Mouse (Mus musculus) neural tube, embryonic 10.5 days (tissue): Measurements from ENCODE around the gene Notch3.
"Not testable (repeated sequence)": the region's sequence is repeated elsewhere in the genome, so short reads cannot be mapped to it uniquely, and the experiment has no call there.

Experiments used
- DNase-seq: peaks from one replicate; pipeline ENCODE4 v3.0.0-alpha.2; 2017; ENCODE audit warnings: low spot score; ENCODE audit errors: extremely low spot score

Notch3 gene

GRCm38 (mm10) chr17:32119196-32119595 is 47.5 kb downstream of the Notch3 start:
- no peak for DNase-seq

- peak; percentile 45 for DNase-seq
Observed at GRCm38 (mm10) chr17:32118484-32118883, 48.2 kb downstream of the Notch3 start.

GRCm38 (mm10) chr17:32117872-32118421 is 48.7 kb downstream of the Notch3 start:
- DNase-seq, result peak; percentile 72

GRCm38 (mm10) chr17:32117287-32117871 is 49.3 kb downstream of the Notch3 start:
- no peak for DNase-seq

- no peak for DNase-seq
Observed at GRCm38 (mm10) chr17:32116586-32117286, 49.9 kb downstream of the Notch3 start.

GRCm38 (mm10) chr17:32114486-32114885 is 52.2 kb downstream of the Notch3 start:
- not testable (repeated sequence) for DNase-seq

GRCm38 (mm10) chr17:32113523-32114421 is 52.9 kb downstream of the Notch3 start:
- DNase-seq, result peak; percentile 64

GRCm38 (mm10) chr17:32113255-32113522 is 53.5 kb downstream of the Notch3 start:
- no peak for DNase-seq

- no peak for DNase-seq
Observed at GRCm38 (mm10) chr17:32112434-32113254, 54.0 kb downstream of the Notch3 start.

GRCm38 (mm10) chr17:32110980-32111780 is 55.5 kb downstream of the Notch3 start:
- DNase-seq, result no peak

GRCm38 (mm10) chr17:32110424-32110823 is 56.2 kb downstream of the Notch3 start:
- DNase-seq, result no peak

- no peak for DNase-seq
Observed at GRCm38 (mm10) chr17:32109201-32109940, 57.3 kb downstream of the Notch3 start.

- not testable (repeated sequence) for DNase-seq
Observed at GRCm38 (mm10) chr17:32108320-32109011, 58.2 kb downstream of the Notch3 start.

- DNase-seq, result no peak
Observed at GRCm38 (mm10) chr17:32107877-32108276, 58.8 kb downstream of the Notch3 start.

- no peak for DNase-seq
Observed at GRCm38 (mm10) chr17:32106358-32106757, 60.3 kb downstream of the Notch3 start.

- DNase-seq, result no peak
Observed at GRCm38 (mm10) chr17:32103054-32103453, 63.6 kb downstream of the Notch3 start.

- peak; percentile 77 for DNase-seq
Observed at GRCm38 (mm10) chr17:32099943-32100586, 66.6 kb downstream of the Notch3 start.

GRCm38 (mm10) chr17:32099574-32099942 is 67.1 kb downstream of the Notch3 start:
- no peak for DNase-seq
